Mouse (Mus musculus): ENCODE measurements around the gene Isca1.
"Not testable (repeated sequence)": the region's sequence is repeated elsewhere in the genome, so short reads cannot be mapped to it uniquely, and the experiment has no call there.

Gene Isca1

DNA sequence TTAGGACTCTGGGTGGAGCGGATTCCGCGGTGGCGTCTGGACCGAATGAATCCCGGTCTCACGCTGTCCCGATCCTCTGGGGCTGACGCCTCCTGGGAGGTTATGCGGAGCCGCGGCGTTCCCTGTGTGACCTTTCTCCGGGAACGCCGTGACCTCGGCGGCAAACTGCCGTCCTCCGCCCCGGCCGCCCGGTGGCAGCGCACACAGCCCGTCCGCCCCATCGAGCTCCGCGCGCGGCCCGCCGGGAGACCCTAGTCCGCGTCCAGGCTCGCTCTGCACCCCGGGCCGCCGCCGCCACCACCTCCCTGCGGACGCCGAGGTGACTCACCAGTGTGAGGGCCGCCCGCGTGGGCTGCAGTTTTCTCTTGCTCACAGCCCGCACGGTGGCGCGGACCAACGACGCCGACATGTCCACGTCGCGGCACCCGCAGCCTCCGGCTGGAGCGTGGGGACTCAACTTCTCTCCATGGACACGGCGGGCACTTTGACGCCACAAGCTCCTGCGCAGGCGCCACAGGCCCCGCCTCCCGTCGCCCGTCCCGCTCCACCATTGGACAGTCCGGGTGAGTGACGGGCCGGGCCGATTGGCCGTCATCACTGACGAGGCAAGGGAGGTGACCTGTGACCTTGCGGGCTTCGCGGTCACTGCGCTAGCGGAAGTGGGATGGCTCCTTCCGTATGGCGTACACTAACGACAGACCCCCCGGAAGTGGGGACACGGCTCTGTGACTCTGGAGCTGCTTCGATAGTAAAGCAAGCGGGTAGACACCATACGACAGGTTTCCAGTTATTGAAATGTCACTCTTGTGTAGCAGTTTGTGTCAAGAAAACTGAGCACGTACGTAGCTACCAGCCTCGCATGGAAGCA is at the start of gene Isca1:
Isca1 (minus strand) TSS at position 515 of the 868 bp plus-strand sequence.
- peak; percentile 98 to 99 for DNase-seq

DNA sequence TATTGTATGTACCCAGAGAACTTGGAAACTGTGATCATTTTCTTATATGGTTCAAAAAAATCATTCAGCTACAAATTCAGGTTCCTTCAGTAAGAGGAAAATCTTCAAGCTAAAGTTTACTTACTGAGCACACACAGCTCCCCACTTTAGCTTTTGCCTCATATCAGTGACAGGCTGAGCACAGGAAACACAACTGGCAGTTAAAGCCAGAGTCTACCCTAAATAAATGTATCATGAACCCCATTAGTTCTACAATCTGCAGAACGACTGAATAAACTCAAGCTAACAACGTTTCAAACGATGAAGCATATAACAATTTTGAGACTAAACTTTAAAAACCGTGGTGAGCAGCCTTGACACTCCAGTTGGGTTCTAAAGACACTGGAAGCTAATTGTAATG is 47.7 kb upstream of the Isca1 start:
- DNase-seq = no peak

DNA sequence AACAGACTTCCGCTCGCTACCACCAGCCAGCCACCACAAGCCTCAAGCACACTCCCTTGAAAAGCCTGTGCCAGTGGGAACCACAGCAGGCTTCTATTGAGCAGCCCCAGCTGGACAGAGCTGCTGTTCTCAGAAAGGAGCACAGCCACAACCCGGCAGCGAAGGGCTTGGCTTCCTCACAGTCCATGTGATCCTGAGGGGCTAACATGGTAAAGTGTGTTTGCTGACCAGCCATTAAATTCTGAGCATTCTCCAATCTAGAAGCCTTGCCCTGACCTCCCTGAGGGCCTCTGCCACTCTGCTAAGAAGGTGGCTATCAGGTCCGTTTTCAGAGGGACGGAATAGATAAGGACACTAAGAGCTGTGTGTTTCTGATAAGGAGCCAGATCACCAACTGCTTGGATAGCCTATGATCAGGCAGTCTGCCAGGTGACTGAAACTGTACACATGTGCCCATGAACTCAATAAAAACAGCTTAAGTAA is 44.5 kb upstream of the Isca1 start:
- no peak for DNase-seq

DNA sequence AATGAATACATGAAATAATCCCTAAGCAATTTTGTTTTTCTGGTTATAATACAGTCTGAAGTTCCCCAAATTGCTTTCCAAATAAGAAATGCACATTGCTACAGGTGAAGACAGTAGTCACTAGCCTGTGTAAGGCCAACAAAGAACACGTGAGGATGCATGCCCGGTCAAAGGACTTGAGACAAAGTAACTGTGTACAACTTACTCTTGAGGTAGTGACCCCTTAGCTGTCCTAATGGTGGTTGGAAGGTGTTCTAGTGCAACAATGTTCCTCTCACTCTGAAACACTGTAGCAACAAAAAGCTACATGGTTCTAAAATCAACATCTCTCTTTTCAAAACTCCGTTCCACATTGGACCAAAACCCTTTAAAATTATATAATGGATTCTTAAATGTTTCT is 42.0 kb upstream of the Isca1 start:
- no peak for DNase-seq

DNA sequence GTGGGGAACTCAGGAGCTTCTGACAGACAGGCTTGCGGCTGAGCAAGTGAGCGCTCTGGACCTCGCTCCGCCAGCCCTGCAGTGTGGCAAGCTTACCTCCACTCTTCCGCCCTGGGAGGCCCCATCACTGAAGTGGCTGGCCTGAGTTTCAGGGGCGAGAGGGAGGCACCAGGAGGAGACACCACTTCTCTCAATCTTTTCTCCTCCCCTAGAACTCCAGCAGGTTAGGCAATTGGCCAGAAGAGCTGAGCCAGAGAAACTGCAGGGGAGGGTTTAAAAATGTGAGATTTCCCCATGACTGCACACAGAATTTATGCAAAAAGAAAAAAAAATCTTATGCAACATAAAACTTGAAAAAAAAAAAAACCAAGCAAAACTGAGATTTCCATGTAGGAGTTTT is 31.4 kb upstream of the Isca1 start:
- peak; percentile 19 to 48 for DNase-seq

DNA sequence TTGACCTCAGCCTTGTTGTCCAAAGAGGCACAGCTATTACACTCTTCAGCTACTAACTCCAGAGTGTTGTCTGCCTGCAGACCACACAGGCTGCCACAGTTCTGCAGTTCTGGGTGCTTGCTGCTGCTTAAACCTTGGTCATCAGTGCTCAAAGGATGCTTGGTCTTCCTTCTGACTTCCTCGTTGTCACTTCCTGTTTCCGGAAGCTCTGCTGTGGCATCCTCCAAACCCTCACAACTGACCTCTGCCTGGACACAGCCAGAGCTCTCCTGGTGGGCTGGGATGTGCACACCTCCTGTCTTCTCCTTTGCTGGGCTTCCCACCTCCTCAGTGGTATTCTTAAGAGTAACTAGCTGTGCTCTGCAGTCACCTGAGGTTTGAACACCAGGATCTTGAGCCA is 30.5 kb upstream of the Isca1 start:
- DNase-seq = no peak

DNA sequence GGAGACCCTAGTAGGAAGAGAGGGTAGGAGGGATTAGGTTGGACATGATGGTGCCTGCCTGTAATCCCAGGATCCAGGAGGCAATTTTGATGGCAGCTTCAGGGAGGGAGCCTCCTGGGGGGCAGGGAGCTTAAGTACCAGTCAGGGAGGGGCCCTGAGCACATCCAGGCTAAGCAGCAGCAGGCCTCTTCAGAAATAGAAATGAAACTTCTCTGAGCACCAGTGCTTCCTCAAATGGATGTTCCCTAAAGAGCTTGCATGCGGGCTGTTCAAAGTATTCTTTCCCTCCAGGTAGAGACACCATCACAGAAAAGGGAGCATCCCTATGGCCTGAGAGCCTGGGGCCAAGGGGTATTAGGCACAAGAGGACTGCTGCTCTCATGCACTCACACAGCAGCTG is 28.7 kb upstream of the Isca1 start:
- DNase-seq = no peak

DNA sequence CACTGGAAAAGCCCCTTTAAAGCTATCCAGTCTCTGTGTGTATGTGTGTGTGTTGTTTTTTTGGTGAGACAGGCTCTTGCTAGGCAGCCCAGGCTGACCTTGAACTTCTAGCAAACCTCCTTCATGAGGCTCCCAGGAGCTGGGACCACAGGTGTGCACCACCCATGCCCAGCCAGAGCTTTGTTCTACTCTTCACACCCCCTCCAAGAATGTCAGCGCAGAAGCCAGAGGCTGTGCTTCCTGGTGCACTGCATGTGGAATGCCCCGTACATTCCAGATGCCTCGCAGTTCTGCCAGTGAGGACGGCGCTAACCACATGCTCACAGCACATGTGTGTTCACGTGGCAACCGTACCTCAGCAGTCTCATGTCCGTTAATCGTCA is 26.8 kb upstream of the Isca1 start:
- DNase-seq = no peak

DNA sequence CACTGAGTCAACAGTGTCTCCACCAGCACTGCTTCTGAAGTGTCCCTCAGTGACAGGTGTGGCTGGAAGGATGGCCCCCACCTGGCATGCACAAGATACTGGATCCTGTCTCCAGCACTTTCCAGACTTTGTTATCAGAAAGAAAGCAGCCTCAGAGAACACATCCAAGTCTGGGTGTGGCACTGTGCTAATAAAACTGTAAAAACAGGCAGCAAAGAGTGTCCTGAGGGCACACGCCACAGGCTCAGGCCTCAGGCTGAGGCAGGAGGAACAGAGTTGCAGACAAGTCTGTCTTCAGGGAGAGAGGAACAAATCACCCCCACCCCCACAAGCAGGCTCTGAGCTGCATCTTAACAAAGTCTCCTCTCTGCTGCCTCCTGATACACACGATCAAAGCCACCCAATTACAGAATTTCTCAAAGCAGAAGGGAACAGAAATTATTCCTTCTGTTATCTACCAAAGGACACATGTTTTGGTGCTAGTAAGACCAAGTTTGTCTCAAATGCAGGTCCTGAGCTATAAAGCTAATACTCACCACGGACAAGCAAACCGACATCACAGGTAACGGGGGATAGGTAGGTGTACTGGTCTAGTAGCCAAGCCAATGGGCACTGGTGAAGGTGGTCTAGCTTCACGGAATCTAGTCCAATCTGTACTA is 26.3 kb upstream of the Isca1 start:
- DNase-seq = no peak

DNA sequence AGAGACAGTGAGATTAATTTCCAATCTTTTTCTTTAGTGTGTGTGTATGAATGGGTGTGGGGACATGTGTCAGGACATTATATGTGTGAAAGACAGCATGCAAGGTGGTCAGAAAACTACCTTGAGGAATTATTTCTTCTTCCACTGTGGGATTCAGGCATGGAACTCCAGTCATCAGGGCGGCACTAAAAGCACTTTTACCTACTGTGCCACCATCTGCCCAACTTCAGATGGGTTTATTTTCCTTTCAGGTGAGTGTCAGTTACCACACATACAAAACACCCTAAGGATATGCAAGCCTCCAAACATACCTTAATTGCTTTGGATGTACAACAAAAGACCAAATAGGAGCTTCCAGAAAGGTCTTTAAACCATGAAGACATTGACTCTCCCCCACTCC is 25.2 kb upstream of the Isca1 start:
- DNase-seq = no peak

DNA sequence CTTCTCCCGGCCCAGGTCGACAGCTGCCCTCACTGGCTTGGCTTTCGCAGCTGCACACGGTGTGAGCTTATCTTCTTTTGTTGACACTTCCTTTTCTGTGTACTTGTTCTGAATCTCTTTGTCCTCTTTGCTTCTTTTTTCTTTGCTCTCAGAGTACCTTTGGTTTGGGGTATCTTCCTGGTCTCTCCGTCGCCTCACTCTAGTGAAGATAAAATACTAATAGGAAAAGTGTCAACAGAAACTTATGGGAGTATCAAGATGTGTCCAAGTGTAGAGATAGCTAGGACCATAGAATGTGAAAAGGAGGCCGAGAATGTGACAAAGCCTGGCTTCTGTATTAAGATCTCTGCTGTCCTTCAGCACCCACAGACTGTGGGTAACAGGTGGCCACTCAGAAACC is 12.5 kb upstream of the Isca1 start, which contains the start of gene Gm49354:
Gm49354 (minus strand) TSS at position 101 of the 400 bp plus-strand sequence.
- DNase-seq = no peak

DNA sequence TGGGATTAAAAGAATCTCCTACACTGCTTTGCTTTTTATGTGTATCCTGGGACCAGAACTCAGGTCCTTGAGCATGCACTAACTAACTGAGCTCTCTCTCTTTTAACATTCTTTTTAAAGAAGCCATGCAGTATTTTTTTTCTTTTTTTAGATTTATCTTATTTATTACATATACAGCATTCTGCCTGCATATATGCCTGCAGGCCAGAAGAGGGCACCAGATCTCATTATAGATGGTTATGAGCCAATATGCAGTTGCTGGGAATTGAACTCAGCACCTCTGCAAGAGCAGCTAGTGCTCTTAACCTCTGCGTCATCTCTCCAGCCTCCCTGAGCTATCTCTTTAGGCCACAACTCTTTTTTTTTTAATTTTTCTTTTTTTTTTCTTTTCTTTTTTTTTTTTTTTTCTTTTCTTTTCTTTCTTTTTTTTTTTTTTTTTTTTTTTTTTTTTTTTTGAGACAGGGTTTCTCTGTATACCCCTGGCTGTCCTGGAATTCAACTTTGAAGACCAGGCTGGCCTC is 10.2 kb upstream of the Isca1 start:
- not testable (repeated sequence) for DNase-seq

DNA sequence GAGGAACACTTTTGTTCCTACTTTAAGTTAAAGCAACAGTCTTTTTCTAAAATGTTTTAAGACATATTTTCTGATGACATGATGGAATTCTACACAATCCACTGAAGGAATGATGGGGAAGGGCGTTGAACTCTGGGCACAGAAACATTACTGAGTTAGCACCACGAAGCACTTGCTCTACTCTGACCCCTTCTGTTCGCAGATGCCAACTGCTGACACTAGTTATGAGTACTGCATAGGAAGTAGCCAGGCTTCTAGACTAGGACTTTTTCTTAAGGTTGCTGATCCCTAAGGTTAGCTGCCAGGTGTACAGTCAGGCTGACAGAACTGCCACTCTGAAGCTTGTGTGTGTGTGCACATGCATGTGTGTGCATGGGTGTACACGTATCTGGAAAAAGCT is 9.6 kb upstream of the Isca1 start:
- peak in 1 of 2 experiments; percentile 25 for DNase-seq

DNA sequence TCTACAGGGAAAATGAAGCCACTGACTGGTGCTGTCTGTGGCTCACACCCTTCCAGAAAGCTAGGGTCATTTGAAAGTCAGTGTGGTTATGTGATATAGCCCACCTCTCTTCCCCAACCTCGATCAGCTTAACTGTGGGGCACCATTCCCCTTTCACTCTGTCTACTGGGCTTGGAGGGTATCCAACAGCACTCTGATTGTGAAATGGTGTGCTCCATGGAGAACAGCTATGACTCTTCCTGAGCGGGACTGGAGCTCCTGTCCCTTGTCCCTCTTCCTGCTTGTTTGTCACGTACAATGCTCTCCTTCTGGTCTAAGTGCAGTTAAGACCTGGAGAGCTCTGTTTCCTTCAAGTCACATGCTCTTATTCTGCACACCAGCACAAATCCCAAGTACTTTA is 5.6 kb upstream of the Isca1 start:
- no peak for DNase-seq

DNA sequence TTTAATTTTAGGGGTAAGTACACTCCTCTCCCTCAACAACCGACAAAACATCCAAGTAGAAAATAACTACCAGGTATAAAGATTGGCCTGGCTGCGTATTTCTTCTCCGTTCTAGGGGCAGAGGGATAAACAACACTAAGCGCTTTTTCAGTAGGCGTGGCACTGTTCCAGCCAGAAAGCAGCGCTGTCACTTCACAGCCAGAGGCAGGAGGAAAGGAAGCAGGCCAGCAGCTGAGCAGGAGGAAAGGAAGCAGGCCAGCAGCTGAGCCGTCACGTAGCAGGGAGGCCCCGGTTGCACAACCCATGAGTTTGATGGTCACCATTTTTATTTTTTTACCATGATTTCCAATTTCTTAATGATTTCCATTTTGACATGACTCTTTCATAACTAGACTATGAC is 1.6 kb upstream of the Isca1 start:
- DNase-seq = peak; percentile 85 to 88

DNA sequence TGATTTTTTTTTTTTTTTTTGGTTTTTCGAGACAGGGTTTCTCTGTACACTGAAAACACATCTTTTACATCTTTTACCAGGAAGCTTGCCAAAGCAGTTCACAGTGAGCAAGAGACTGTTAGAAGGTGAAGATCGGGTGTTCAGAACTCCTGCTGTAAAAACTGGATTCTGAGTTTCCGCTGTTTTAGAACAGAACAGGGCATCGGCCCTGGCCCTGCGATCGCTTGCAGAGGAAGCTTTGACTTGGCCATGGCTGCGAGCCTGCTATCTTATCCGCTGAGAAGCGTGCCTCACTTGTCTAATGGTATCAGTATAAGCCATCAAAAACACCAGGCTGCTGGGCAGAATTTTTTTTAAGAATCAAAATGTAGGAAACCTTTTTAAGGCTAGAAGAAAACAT is 1.2 kb upstream of the Isca1 start:
- DNase-seq = peak in 1 of 2 experiments; percentile 43

DNA sequence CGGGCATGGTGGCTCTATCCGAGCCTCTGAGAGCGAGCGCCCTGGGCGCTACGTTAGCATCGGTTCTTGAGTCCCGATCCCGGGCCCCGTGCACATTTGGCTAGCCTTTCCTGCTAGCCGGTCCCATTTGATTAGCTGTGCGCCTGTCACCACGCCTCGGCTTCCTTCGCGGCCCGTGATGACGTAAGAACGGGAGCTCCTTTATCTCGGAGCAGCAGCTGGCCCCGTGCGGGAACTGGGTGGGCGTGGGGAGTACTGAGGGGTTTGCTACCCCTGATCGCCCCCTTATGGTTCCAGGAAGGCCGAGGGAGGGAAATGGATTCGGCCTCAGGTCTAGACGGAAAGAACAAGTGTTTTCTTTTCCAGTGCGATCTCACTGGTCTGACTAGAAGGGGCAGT is 553 bp upstream of the Isca1 start:
- DNase-seq = peak; percentile 81 to 92

DNA sequence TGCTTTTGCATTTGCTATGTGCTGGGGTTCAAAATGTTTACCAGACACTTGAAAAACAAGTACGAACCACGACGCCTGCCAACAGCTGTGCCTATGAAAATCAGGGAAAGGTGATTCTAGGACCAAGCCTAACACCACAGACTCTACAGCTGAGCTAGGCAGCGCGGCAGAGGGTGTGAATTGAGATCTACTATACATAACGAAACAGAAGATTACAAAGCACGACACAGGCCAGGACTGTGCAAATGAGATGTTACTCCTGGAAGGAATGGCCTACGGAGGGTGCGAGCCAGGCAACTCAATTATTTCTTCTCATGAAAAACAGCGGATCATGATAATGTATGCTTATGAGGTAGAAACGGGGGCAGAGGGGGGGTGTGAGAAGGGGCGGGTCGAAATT is 1.1 kb downstream of the Isca1 start:
- DNase-seq = no peak

DNA sequence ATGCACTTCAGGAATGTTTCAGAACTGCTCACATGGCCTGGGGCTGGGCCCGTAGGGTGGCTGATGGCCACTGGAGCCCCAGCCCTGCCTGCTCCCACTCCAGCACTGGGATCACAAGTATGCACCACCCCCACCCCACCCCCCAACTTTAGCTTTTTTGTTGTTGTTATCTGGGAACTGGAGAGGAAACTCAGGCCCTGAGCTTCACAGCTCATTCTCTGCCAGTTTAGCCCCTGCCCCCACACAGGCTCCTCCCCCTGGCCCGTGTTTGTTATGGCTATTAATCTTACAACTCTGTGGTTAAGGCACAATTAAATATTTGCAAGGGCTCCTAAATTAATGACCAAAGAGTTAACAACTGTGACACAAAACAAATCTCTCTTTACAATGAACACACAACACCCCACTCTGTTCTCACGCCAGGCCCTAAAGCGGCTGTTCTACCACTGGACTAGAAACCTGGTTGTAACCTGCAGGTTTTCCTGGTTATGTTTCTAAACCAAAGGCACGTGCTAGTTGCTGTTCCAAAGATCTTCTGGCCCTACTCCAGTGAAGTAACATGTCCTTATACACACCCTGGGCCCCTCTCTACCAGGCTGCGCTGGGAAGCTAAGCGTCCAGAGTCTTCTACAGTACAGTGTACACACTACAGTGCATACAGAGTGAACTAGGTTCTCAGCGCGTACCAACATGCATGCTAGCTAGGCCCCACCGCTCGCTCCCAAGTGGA is 2.7 kb downstream of the Isca1 start:
- DNase-seq = peak; percentile 71 to 76

DNA sequence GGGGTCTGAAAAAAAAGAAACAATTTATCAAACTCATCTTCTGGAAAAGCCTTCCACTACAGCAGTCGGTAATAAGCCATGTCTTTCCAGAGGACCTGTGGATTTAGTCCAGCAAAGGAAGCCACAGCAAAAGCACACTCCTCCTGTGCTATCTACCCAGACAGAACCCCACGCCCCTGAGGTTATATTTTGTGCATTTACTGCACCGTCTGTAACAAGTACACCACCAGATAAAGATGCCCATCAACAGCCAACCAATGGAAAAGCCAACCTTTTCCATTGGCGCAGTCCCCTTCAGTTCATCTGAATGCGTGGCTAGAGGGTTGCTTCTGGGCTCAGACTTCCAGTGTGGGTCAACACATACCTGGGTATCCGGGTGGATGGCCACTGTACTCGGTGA is 6.8 kb downstream of the Isca1 start:
- DNase-seq = no peak

DNA sequence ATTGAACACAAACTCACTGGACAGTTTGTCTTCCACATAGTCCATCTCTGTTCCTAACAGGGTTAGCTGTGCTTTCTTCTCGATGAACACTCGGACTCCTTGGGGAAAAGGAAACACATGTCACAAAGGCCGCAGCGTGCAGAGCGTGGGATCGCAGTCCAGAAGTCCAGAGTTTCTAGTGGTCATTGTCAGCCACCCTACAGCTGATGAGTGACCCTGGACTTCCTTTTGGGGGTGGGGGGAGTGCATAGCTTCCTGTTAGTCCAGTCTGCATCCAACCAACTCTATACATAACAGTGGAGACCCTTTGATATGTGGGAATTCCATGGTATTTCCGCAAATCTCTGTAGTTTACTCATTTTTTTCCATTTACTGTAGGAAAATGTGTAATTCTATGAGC is 12.7 kb downstream of the Isca1 start:
- DNase-seq = no peak

DNA sequence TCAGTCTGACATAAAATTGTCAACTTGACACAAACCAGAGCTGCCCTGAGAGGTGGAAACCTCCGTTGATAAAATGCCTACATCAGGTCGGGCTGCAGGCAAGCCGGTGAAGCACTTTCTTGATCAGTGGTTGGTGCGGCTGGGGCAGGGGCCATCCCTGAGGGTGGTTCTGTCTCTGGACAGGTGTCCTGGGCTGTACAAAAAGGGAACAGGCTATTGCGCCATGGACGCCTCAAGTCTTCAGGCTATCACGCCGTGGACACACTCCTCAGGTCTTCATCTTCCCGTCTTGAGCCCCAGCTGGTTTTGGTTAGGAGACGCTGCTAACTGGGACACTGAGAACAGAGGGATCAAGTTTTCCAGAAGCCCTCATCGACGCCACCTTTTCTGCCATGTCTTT is 19.3 kb downstream of the Isca1 start:
- DNase-seq = no peak

DNA sequence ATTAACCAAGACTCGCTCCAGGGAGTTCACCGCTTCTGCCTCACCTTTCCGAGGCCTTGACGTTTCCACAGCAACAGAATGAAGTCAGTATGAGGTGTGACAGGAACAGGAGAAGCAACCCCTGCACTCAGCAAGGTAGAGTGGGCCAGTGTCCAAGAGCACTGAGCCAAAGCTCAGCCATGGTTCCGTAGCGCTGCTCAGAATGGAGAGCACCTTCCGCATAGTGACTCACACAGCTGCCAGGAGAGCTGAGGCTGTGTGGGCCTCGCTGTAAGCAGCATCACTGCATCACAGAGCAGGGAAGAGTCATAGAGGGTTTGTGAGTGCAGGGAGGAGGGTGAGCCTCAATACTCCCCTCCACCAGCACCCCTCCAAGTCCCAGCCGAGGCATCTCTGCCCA is 22.9 kb downstream of the Isca1 start, which contains the start of gene 1700014D04Rik:
1700014D04Rik (minus strand) TSS at position 42 of the 400 bp plus-strand sequence.
- peak; percentile 41 to 62 for DNase-seq
